9 mouse cellular contexts compared by ENCODE assay signal in the genomic region with DNA sequence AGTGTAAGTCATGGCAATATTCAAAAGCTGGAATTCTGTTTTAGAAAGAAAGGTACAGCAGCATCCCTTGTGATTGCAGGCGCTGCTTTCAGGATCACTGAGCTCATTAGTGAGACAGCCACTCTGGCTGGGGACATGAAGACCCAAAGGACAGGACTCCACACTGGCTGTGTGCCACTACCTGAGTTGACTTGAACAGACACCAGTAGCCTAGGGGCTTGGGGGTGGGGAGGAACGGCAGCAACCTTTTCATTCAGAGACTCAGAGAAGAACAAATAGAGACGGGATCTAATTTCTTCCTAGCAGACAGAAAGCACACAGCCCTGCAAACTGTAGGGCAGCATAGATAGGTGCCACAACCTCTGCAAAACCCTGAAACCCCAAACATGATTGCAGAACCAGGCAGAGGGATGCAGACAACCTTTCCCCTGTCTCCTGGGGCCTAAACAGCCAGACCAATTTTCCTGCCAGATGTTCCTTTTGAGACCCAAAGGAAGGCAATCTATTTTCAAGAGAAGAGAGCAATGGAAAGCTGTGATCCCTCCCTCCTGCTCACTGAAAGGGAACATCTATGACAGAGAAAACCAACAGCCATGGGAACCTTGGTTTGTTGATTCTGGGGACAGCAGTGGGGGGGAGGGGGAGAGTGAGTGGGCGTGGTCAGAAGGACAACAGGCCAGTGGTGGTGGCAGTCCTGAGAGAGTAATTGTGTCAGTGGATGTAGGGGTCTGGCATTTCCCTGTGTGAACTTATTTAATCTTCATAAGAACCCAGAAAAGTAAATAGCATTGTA. TPM values are rescaled to one million over a fixed set of nuclear protein-coding genes. Genes with fewer than 3 reads are reported as not detected.
DNase-seq lines count a peak whose midpoint lies in the region; ATAC-seq and TF ChIP-seq lines count a peak whose summit lies in the region.
"Had no signal": no experiment of that assay in that cellular context is flagged by ENCODE, and none has a peak within 500 bp of the region (broad histone marks: within the 10 kb centered on the region; RNA-seq: fewer than 3 reads in every experiment).

No protein-coding gene starts in this region.

- H3K4me2 ChIP-seq in kidney, postnatal 0 days (ENCODE audit: low read length): no peak overlapping the region
- no peak overlapping the region for H3K4me2 ChIP-seq in heart, embryonic 12.5 days
- no peak overlapping the region for H3K4me2 ChIP-seq in midbrain, embryonic 12.5 days (replicated peaks)

- no peak for TF ChIP-seq CTCF in kidney, postnatal 0 days (IDR thresholded peaks at IDR 0.05; ENCODE audit: low read depth)

- 30% methylated on average over 4 of the region's 4 CpGs for WGBS in kidney, postnatal 0 days
- WGBS in heart, embryonic 12.5 days: 33% methylated on average over 4 of the region's 4 CpGs
- WGBS in midbrain, embryonic 12.5 days: 29% methylated on average over 4 of the region's 4 CpGs

- ATAC-seq in kidney, postnatal 0 days (replicated peaks; ENCODE audit: low FRiP score, low read depth): peak; percentile 63
- ATAC-seq in heart, embryonic 12.5 days (ENCODE audit: insufficient number of reproducible peaks, low FRiP score): no peak
- ATAC-seq in midbrain, embryonic 12.5 days (ENCODE audit: low FRiP score, low read depth): peak; percentile 68
- no peak for ATAC-seq in CD4-positive, CD25-positive, alpha-beta regulatory T cell, adult 4 months

- DNase-seq in kidney, postnatal 0 days (ENCODE audit: low spot score): peak; percentile 52
- no peak for DNase-seq in kidney, adult 11 months
- peak; percentile 62 to 72 for DNase-seq in cerebellum, postnatal 10 days
- no peak for DNase-seq in B cell, adult 2 months
- DNase-seq in left cerebral cortex, postnatal 14 days (ENCODE audit: low spot score in 2 of 2): no peak

- intact Hi-C loops in left cerebral cortex, postnatal 14 days (cut with DNase I): loop anchor here (5.0 kb wide), 1 partner anchor 53 kb away; no protein-coding TSS in a partner anchor

- no peaks in the 10 kb centered on the region for H3K9me3 ChIP-seq in kidney, postnatal 0 days (replicated peaks; ENCODE audit: low read length)
- no peaks in the 10 kb centered on the region for H3K9me3 ChIP-seq in heart, embryonic 12.5 days (replicated peaks)
- H3K9me3 ChIP-seq in midbrain, embryonic 12.5 days: no peaks in the 10 kb centered on the region

- H3K9ac ChIP-seq in kidney, postnatal 0 days (ENCODE audit: low read depth, low read length): no peak overlapping the region
- peak overlapping the region; percentile 27 for H3K9ac ChIP-seq in heart, embryonic 12.5 days
- no peak overlapping the region for H3K9ac ChIP-seq in midbrain, embryonic 12.5 days (replicated peaks)

- peaks cover 6% of the 10 kb centered on the region; the same call in 1 of the 2 replicates for H3K4me1 ChIP-seq in kidney, postnatal 0 days (replicated peaks; ENCODE audit: insufficient read depth, low read length)
- peaks cover 62% of the 10 kb centered on the region for H3K4me1 ChIP-seq in heart, embryonic 12.5 days (replicated peaks)
- H3K4me1 ChIP-seq in midbrain, embryonic 12.5 days: peaks cover 21% of the 10 kb centered on the region

- no peaks in the 10 kb centered on the region for H3K36me3 ChIP-seq in kidney, postnatal 0 days (ENCODE audit: insufficient read depth, low read length)
- H3K36me3 ChIP-seq in heart, embryonic 12.5 days: no peaks in the 10 kb centered on the region
- no peaks in the 10 kb centered on the region for H3K36me3 ChIP-seq in midbrain, embryonic 12.5 days

- peak overlapping the region; percentile 60; the same call in 1 of the 2 replicates for H3K27ac ChIP-seq in kidney, postnatal 0 days
- peak overlapping the region; percentile 90 for H3K27ac ChIP-seq in heart, embryonic 12.5 days (ENCODE audit: poor library complexity, severe bottlenecking)
- peak overlapping the region; percentile 70 for H3K27ac ChIP-seq in midbrain, embryonic 12.5 days (replicated peaks)

- no peak overlapping the region for H3K4me3 ChIP-seq in kidney, postnatal 0 days (replicated peaks; ENCODE audit: low read depth, low read length)
- no peak overlapping the region for H3K4me3 ChIP-seq in heart, embryonic 12.5 days
- H3K4me3 ChIP-seq in midbrain, embryonic 12.5 days: no peak overlapping the region

- no peaks in the 10 kb centered on the region for H3K27me3 ChIP-seq in kidney, postnatal 0 days (ENCODE audit: insufficient read depth, low read length)
- H3K27me3 ChIP-seq in heart, embryonic 12.5 days (replicated peaks): no peaks in the 10 kb centered on the region
- no peaks in the 10 kb centered on the region for H3K27me3 ChIP-seq in midbrain, embryonic 12.5 days

RNA-seq across cellular contexts. Expression of a gene that starts 57.2 kb away (rescaled TPM):
- polyA plus RNA-seq in kidney, postnatal 0 days (2015; fragmentation: Nextera tagmentation; extraction: Ambion mirVana): 11.1 and 12.4 TPM in 2 replicates
- 53.3 and 55.1 TPM in 2 replicates for polyA plus RNA-seq in heart, embryonic 12.5 days (2016; fragmentation: Nextera tagmentation; extraction: Ambion mirVana)
- 2.0 and 2.4 TPM in 2 replicates for polyA plus RNA-seq in midbrain, embryonic 12.5 days (2016; fragmentation: Nextera tagmentation; extraction: Ambion mirVana)
- 10 to 100 TPM; 31.0 to 35.7 TPM for total RNA-seq in left cerebral cortex, postnatal 14 days (2021)
- not detected for polyA plus RNA-seq in CD4-positive, CD25-positive, alpha-beta regulatory T cell, adult 4 months (2017; shearing (Covaris generic))
- total RNA-seq: hematopoietic stem cell, adult 5-6 weeks had no signal

Comparison
In these comparisons a context has a peak if more than half of its experiments do, and no peak if none do; other contexts are left out.
1. DNase-seq: peak in kidney, postnatal 0 days (single experiment) and cerebellum, postnatal 10 days (2 of 2); none in kidney, adult 11 months (single experiment), B cell, adult 2 months (0 of 2) and left cerebral cortex, postnatal 14 days (0 of 2).
2. ATAC-seq: peak in kidney, postnatal 0 days (single experiment) and midbrain, embryonic 12.5 days (single experiment); none in heart, embryonic 12.5 days (single experiment) and CD4-positive, CD25-positive, alpha-beta regulatory T cell, adult 4 months (single experiment).
3. Peak in every context shown above with its lines, with median percentiles within 50 percentile points of each other: H3K27ac ChIP-seq.